Mouse (Mus musculus) forebrain, postnatal 0 days (tissue): ENCODE data around the gene Slc43a2. TPM values are rescaled to one million over a fixed set of nuclear protein-coding genes. Genes with fewer than 3 reads are reported as not detected.
"Not testable (repeated sequence)": the region's sequence is repeated elsewhere in the genome, so short reads cannot be mapped to it uniquely, and the experiment has no call there.

ENCODE experiments used
- ATAC-seq: fragments of 200-750 bp; cut with Nextera tagmentation; 2 replicates; pipeline ENCODE4 v1.8.0; 2017; ENCODE audit warnings: mild to moderate bottlenecking, moderate library complexity
- DNase-seq: peaks from one replicate; pipeline ENCODE4 v3.0.0-alpha.2; 2015
- H3K27ac ChIP-seq: fragments of 300-500 bp; sonication (generic); 2 replicates; pipeline ENCODE4 v1.5.1; 2014; ENCODE audit warnings: low read depth, mild to moderate bottlenecking, antibody characterized with exemption, low read length, moderate library complexity, mixed read lengths
- H3K27me3 ChIP-seq: fragments of 300-500 bp; sonication (generic); 2 replicates; pipeline ENCODE4 v1.6.1; 2014; ENCODE audit warnings: mild to moderate bottlenecking, low read length, mixed read lengths; ENCODE audit not compliant: insufficient read depth
- H3K36me3 ChIP-seq: fragments of 300-500 bp; sonication (generic); 2 replicates; pipeline ENCODE4 v1.6.1; 2014; ENCODE audit warnings: mild to moderate bottlenecking, moderate library complexity; ENCODE audit not compliant: insufficient read depth
- H3K4me1 ChIP-seq: fragments of 300-500 bp; sonication (generic); 2 replicates; pipeline ENCODE4 v1.6.1; 2014; ENCODE audit warnings: antibody characterized with exemption; ENCODE audit not compliant: insufficient read depth
- H3K4me2 ChIP-seq: fragments of 300-500 bp; sonication (generic); 2 replicates; pipeline ENCODE4 v1.6.1; 2014; ENCODE audit warnings: low read depth, mild to moderate bottlenecking, moderate library complexity
- H3K4me3 ChIP-seq: fragments of 300-500 bp; sonication (generic); 2 replicates; pipeline ENCODE4 v1.5.1; 2014; ENCODE audit warnings: low read depth, low read length, mixed read lengths
- H3K9ac ChIP-seq: fragments of 300-500 bp; sonication (generic); 2 replicates; pipeline ENCODE4 v1.6.1; 2014; ENCODE audit warnings: mild to moderate bottlenecking
- H3K9me3 ChIP-seq: fragments of 300-500 bp; sonication (generic); 2 replicates; pipeline ENCODE4 v1.6.1; 2016; ENCODE audit warnings: low read length
- CTCF ChIP-seq: sonication (generic); IDR thresholded peaks from 2 replicates; pipeline ENCODE4 v1.5.1; 2016; ENCODE audit warnings: antibody characterized with exemption, control low read depth, low read depth
- WGBS: fragments of 180-500 bp; shearing (Covaris S2); extraction: QIAGEN DNeasy Blood & Tissue Kit; methylation state at CpG from one replicate; pipeline ENCODE4 v1.1.7; 2014; 5-methylcytosine and 5-hydroxymethylcytosine counted together
- polyA plus RNA-seq: library from polyadenylated mRNA; unstranded; fragments of >200 nt; fragmentation: Nextera tagmentation; extraction: Ambion mirVana; gene quantifications from 2 replicates; pipeline ENCODE4 v1.2.1, GENCODE M21; 2015
- total RNA-seq: library from RNA; depleted of rRNA; stranded (reverse); fragments of >200 nt; gene quantifications from 2 replicates; pipeline ENCODE4 v1.2.3, GENCODE M21; 2014

The Slc43a2 gene
- total and polyA plus RNA-seq, 2 experiments from 2014 or later = 14.1 to 24.0 TPM

- Histone ChIP-seq H3K9ac (no peak overlapping the region), H3K4me3 (no peak overlapping the region), H3K27me3 (no peaks in the 10 kb centered on the region), H3K9me3 (no peaks in the 10 kb centered on the region), H3K36me3 (peaks cover 50% of the 10 kb centered on the region), H3K4me2 (no peak overlapping the region), H3K4me1 (no peaks in the 10 kb centered on the region), H3K27ac (no peak overlapping the region)
- DNase-seq (no peak), ATAC-seq (no peak)
- WGBS = 49% methylated on average over 2 of the region's 2 CpGs
- TF ChIP-seq CTCF = no peak
Observed at GRCm38 (mm10) chr11:75595404-75595803, 63.9 kb downstream of the Slc43a2 start.

GRCm38 (mm10) chr11:75595816-75596215 is 64.3 kb downstream of the Slc43a2 start:
- DNase-seq = no peak
- TF ChIP-seq CTCF = no peak
- peaks cover 54% of the 10 kb centered on the region for H3K36me3 ChIP-seq
- H3K4me3 ChIP-seq = no peak overlapping the region
- ATAC-seq = no peak
- H3K27me3 ChIP-seq = no peaks in the 10 kb centered on the region
- 54% methylated on average over 7 of the region's 7 CpGs for WGBS
- no peaks in the 10 kb centered on the region for H3K4me1 ChIP-seq
- H3K4me2 ChIP-seq = no peak overlapping the region
- H3K27ac ChIP-seq = no peak overlapping the region
- H3K9me3 ChIP-seq = no peaks in the 10 kb centered on the region
- H3K9ac ChIP-seq = no peak overlapping the region

GRCm38 (mm10) chr11:75596726-75597255 is 65.3 kb downstream of the Slc43a2 start:
- Histone ChIP-seq H3K9ac (no peak overlapping the region), H3K4me1 (no peaks in the 10 kb centered on the region), H3K36me3 (peaks cover 64% of the 10 kb centered on the region), H3K4me3 (no peak overlapping the region), H3K27me3 (no peaks in the 10 kb centered on the region), H3K4me2 (no peak overlapping the region), H3K27ac (no peak overlapping the region), H3K9me3 (no peaks in the 10 kb centered on the region)
- DNase-seq = no peak
- 90% methylated on average over 3 of the region's 3 CpGs for WGBS
- no peak for TF ChIP-seq CTCF
- ATAC-seq = no peak

- Histone ChIP-seq H3K36me3 (peaks cover 68% of the 10 kb centered on the region), H3K9ac (no peak overlapping the region), H3K4me1 (no peaks in the 10 kb centered on the region), H3K4me2 (no peak overlapping the region), H3K27ac (no peak overlapping the region), H3K4me3 (no peak overlapping the region), H3K9me3 (no peaks in the 10 kb centered on the region), H3K27me3 (no peaks in the 10 kb centered on the region)
- ATAC-seq = no peak
- DNase-seq = no peak
- WGBS = 92% methylated on average over 6 of the region's 6 CpGs
- no peak for TF ChIP-seq CTCF
Observed at GRCm38 (mm10) chr11:75598004-75598403, 66.5 kb downstream of the Slc43a2 start.

- not testable (repeated sequence) for H3K27me3 ChIP-seq, H3K4me1 ChIP-seq, H3K27ac ChIP-seq, H3K9me3 ChIP-seq, H3K9ac ChIP-seq, H3K4me3 ChIP-seq, ATAC-seq, H3K4me2 ChIP-seq, DNase-seq
- WGBS = 94% methylated on average over 16 of the region's 17 CpGs
- peaks cover 72% of the 10 kb centered on the region for H3K36me3 ChIP-seq
Observed at GRCm38 (mm10) chr11:75599802-75600201, 68.3 kb downstream of the Slc43a2 start.

- no peak for TF ChIP-seq CTCF
- H3K4me2 ChIP-seq = no peak overlapping the region
- H3K4me3 ChIP-seq = no peak overlapping the region
- ATAC-seq = no peak
- 92% methylated on average over 5 of the region's 5 CpGs for WGBS
- H3K27me3 ChIP-seq = no peaks in the 10 kb centered on the region
- no peaks in the 10 kb centered on the region for H3K4me1 ChIP-seq
- peaks cover 69% of the 10 kb centered on the region for H3K36me3 ChIP-seq
- DNase-seq = no peak
- no peak overlapping the region for H3K9ac ChIP-seq
- no peaks in the 10 kb centered on the region for H3K9me3 ChIP-seq
- no peak overlapping the region for H3K27ac ChIP-seq
Observed at GRCm38 (mm10) chr11:75604826-75605225, 73.3 kb downstream of the Slc43a2 start.

- 78% methylated on average over 1 of the region's 1 CpGs for WGBS
Observed at GRCm38 (mm10) chr11:75605318-75605717, 73.8 kb downstream of the Slc43a2 start.

More at GRCm38 (mm10) chr11:75605318-75605717, 73.8 kb downstream of the Slc43a2 start:
- H3K4me2 ChIP-seq = no peak overlapping the region
- H3K9me3 ChIP-seq = no peaks in the 10 kb centered on the region
- DNase-seq (no peak), ATAC-seq (no peak)
- no peaks in the 10 kb centered on the region for H3K27me3 ChIP-seq
- no peaks in the 10 kb centered on the region for H3K4me1 ChIP-seq
- TF ChIP-seq CTCF = no peak
- H3K27ac ChIP-seq = no peak overlapping the region
- peaks cover 69% of the 10 kb centered on the region for H3K36me3 ChIP-seq
- H3K4me3 ChIP-seq = no peak overlapping the region
- H3K9ac ChIP-seq = no peak overlapping the region
